Mouse (Mus musculus): ENCODE measurements around the gene Pygb.

DNA sequence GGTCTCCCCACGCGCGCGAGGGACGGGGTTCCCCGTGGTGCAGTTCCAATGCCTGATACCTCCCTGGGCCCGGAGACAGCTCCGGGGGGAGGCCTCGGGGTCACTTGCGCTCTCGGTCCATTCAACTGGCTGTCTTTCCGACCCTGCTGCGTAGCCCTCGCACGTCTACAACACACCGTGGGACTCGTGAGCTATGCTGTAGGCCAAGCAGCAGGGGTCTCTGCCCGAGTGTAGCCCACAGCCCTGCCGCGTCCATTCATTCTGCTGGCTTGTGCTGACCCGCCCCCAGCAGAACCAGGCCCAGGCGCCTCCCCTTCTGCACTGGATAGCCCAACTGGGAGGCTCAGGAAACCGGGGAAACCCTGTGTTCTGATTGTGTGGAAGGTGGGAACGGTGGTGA lies 37.3 kb upstream of the Pygb start:
- TF ChIP-seq CTCF (IDR thresholded peaks at IDR 0.05; ENCODE audit: low read depth, low read length) (no peak), POLR2A (IDR thresholded peaks at IDR 0.05; ENCODE audit: insufficient read depth, low read length) (no peak)

Measured in ES-Bruce4 (cell line).